Mouse (Mus musculus) limb, embryonic 10.5 days (tissue): ENCODE measurements around the gene Olfr1128. TPM values are rescaled to one million over a fixed set of nuclear protein-coding genes. Genes with fewer than 3 reads are reported as not detected.
"Not testable (repeated sequence)": the region's sequence is repeated elsewhere in the genome, so short reads cannot be mapped to it uniquely, and the experiment has no call there.

Experiments used
- DNase-seq: peaks from one replicate; pipeline ENCODE4 v3.0.0-alpha.2; 2017; ENCODE audit warnings: low spot score
- H3K27ac ChIP-seq: fragments of 300-500 bp; sonication (generic); 2 replicates; pipeline ENCODE4 v1.5.1; 2016; ENCODE audit warnings: mild to moderate bottlenecking
- H3K27me3 ChIP-seq: fragments of 300-500 bp; sonication (generic); 2 replicates; pipeline ENCODE4 v1.6.1; 2016; ENCODE audit warnings: low read depth, mild to moderate bottlenecking; ENCODE audit not compliant: poor library complexity, severe bottlenecking
- H3K36me3 ChIP-seq: fragments of 300-500 bp; sonication (generic); 2 replicates; pipeline ENCODE4 v1.6.1; 2016; ENCODE audit warnings: mild to moderate bottlenecking, moderate library complexity
- H3K4me1 ChIP-seq: fragments of 300-500 bp; sonication (generic); 2 replicates; pipeline ENCODE4 v1.6.1; 2016
- H3K4me3 ChIP-seq: fragments of 300-500 bp; sonication (generic); 2 replicates; pipeline ENCODE4 v1.5.1; 2016; ENCODE audit warnings: mild to moderate bottlenecking, moderate library complexity
- H3K9me3 ChIP-seq: fragments of 300-500 bp; sonication (generic); replicated peaks from 2 replicates; pipeline ENCODE4 v1.6.1; 2016; ENCODE audit warnings: mild to moderate bottlenecking
- WGBS: fragments of 180-500 bp; shearing (Covaris S2); methylation state at CpG from one replicate; pipeline ENCODE4 v1.1.7; 2016; 5-methylcytosine and 5-hydroxymethylcytosine counted together
- polyA plus RNA-seq: library from polyadenylated mRNA; unstranded; fragments of >200 nt; fragmentation: Nextera tagmentation; extraction: Ambion mirVana; gene quantifications from 2 replicates; pipeline ENCODE4 v1.2.1, GENCODE M21; 2016

The Olfr1128 gene
- polyA plus RNA-seq = not detected in 2 replicates

DNA sequence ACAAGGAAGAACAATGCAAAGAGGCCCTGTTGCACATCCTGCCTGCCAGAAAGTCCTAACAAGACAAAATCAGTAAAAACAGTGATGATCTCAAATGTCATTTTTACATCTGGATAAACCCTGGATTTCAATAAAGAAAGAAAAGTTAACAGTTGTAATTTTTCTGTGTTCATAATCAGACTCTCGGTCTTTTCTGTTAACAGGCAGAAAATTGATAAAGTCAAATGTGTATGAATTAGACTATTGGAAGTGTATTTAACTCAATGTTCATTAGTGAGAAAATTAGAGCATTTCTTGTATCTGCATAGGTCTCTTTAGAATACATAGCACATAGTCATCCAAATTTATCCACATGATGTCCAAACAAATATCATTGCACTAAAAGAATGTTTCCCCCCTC is at the start of gene Olfr1128:
Gene Olfr1128 (minus strand): TSS at position 101 of the 400 bp plus-strand sequence.
- no peaks in the 10 kb centered on the region for H3K27me3 ChIP-seq
- H3K27ac ChIP-seq = no peak within 1 kb of the TSS
- no peaks in the 10 kb centered on the region for H3K36me3 ChIP-seq
- DNase-seq = no peak
- 95% methylated on average over 1 of the region's 1 CpGs for WGBS
- no peaks in the 10 kb centered on the region for H3K4me1 ChIP-seq
- H3K4me3 ChIP-seq = no peak within 1 kb of the TSS
- H3K9me3 ChIP-seq = no peaks in the 10 kb centered on the region

DNA sequence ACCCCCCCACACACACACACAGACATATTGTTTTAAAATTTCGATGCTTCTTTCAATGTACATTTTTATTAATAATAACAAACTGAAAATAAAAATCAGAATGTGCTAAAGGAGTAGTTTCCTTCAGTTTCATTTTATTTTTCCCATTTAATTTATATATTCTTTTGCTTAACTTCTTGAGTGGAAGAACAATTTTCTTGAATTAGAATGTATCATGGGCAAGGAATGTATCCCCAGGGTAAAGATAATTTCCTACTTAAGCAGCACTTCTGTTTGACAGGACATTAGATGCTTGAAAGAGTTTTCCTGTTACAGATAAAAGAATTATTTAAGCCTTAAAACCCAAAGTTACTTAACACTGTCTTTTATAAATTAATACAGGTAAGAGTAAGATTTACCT is 28.3 kb upstream of the Olfr1128 start, which contains the start of gene Olfr1129:
Gene Olfr1129 (plus strand): TSS at position 301 of the 400 bp plus-strand sequence.
- not testable (repeated sequence) for H3K27me3 ChIP-seq, H3K36me3 ChIP-seq, DNase-seq, H3K4me1 ChIP-seq, H3K27ac ChIP-seq, H3K9me3 ChIP-seq, H3K4me3 ChIP-seq
- WGBS = 75% methylated on average over 1 of the region's 1 CpGs

DNA sequence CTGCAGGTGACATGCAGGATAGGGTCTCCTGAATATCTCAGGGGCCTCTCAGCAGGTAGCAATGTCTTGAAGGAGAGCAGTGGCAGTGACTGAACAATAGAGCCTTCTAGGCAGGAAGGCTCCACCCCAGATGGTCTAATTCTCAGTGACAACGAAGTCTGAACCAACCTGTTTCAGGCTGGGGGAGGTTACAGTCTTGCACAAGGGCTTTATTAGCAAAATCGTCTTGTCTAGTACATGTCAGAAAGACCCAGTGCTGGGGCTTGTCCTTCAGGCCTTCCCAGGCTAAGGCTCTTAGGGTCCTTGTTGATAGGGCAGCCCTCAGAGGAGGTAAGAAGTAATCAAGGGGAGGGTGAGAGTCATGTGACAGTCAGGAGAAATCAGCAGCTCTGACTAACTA is 10.5 kb downstream of the Olfr1128 start:
- Histone ChIP-seq H3K36me3 (no peaks in the 10 kb centered on the region), H3K27ac (no peak overlapping the region), H3K4me3 (no peak overlapping the region), H3K27me3 (no peaks in the 10 kb centered on the region), H3K9me3 (no peaks in the 10 kb centered on the region), H3K4me1 (no peaks in the 10 kb centered on the region)
- WGBS = 81% methylated on average over 2 of the region's 2 CpGs
- DNase-seq = no peak

DNA sequence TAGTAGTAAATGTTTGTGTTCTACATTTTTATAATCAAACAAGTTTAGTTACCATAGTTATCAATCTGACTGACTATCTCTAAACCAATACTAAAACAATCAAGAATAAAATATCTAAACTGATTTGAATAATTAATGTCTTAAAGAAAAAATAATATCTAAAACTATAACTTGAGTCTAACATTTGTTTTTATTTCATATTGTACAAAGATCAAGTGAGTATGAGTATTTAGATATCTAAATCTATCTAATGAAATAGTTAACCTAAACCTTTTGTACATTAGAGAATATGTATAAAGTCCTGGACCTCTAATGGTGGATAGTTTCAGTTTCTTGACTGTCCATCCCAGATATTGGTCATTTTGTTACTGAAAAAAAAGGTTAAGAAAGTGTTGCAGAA is 13.8 kb downstream of the Olfr1128 start, which contains the start of gene Olfr153:
Gene Olfr153 (plus strand): TSS at position 301 of the 400 bp plus-strand sequence.
- Histone ChIP-seq H3K4me1 (no peaks in the 10 kb centered on the region), H3K36me3 (no peaks in the 10 kb centered on the region), H3K4me3 (no peak within 1 kb of the TSS), H3K27ac (no peak within 1 kb of the TSS), H3K27me3 (no peaks in the 10 kb centered on the region), H3K9me3 (no peaks in the 10 kb centered on the region)
- DNase-seq = no peak

DNA sequence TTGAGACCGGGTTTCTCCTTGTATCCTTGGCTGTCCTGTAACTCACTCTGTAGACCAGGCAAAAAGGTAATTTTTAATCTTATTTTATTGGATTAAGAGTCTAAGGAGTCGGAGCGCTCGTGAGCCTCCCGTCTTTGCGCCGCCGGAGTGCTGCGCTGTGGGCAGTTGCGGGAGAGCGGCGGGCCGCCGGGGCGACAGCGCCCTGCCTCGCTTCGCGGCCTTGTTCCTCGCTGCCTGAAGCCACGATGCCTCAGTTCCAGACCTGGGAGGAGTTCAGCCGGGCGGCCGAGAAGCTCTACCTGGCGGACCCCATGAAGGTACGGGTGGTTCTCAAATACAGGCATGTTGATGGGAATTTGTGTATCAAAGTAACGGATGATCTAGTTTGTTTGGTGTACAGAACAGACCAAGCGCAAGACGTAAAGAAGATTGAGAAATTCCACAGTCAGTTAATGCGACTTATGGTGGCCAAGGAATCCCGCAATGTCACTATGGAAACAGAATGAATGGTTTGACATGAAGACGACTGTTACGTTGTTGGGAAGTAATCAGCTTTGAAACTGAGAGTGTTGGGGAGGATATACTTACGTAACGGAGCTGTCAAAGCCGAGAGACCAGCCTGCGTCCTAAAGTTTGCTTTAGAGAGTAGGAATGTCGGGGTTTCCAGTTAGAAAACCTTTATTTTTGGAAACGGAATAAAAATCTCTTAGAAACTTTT is 19.3 kb downstream of the Olfr1128 start:
- not testable (repeated sequence) for H3K36me3 ChIP-seq, H3K9me3 ChIP-seq, H3K27me3 ChIP-seq, H3K4me1 ChIP-seq, H3K27ac ChIP-seq
- peak; percentile 35 for DNase-seq
- H3K4me3 ChIP-seq = 0 out of 2 replicates have a peak overlapping the region, but pooled peaks have one; percentile 19
- WGBS = 40% methylated on average over 39 of the region's 39 CpGs

DNA sequence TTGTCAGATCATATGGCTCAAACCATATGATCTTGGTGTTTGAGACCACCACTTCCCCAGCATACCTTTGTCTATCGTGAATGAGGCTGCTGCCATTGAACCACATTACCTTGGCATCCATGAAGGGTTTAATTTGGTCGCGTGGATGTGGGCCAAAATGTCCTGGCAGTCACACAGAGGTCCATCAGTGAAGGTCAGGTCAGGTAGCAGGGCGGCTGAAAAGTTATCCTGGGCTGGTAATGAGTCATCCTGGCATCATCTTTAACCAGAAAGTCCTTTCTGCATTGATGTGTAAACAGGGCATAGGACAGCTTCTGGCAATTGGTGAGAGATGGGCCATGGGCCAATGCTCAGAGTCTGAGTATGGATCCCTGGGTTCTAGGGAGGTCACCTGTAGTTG is 24.7 kb downstream of the Olfr1128 start:
- WGBS = 85% methylated on average over 4 of the region's 4 CpGs
- no peaks in the 10 kb centered on the region for H3K36me3 ChIP-seq

DNA sequence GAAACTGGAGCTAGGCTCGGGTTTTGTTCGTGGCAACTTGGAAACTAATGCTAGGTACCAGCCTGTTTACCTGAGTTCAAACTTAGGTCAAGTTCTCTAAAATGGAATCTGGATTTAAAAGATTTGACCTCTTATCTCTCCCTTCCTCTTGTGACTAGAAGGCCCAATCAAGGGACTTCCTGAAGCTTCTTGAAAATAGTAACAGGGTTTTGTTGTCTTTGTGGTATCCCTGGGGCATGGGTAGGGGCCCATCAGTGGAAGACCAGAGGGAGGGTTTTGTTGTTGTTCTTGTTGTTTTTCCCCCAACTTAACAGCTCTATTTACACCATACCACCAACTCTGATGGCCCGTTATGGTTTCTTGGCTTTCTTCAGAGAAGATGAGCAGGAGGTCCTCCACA is 28.8 kb downstream of the Olfr1128 start:
- H3K27me3 ChIP-seq = no peaks in the 10 kb centered on the region
- 97% methylated on average over 3 of the region's 3 CpGs for WGBS
- H3K4me3 ChIP-seq = no peak overlapping the region
- H3K4me1 ChIP-seq = no peaks in the 10 kb centered on the region
- no peaks in the 10 kb centered on the region for H3K9me3 ChIP-seq
- no peak overlapping the region for H3K27ac ChIP-seq
- no peak for DNase-seq
- H3K36me3 ChIP-seq = no peaks in the 10 kb centered on the region

More for the DNA sequence above, 24.7 kb downstream of the Olfr1128 start:
- no peaks in the 10 kb centered on the region for H3K4me1 ChIP-seq
- no peak for DNase-seq
- H3K27ac ChIP-seq = no peak overlapping the region
- H3K9me3 ChIP-seq = no peaks in the 10 kb centered on the region
- H3K4me3 ChIP-seq = no peak overlapping the region
- H3K27me3 ChIP-seq = no peaks in the 10 kb centered on the region

DNA sequence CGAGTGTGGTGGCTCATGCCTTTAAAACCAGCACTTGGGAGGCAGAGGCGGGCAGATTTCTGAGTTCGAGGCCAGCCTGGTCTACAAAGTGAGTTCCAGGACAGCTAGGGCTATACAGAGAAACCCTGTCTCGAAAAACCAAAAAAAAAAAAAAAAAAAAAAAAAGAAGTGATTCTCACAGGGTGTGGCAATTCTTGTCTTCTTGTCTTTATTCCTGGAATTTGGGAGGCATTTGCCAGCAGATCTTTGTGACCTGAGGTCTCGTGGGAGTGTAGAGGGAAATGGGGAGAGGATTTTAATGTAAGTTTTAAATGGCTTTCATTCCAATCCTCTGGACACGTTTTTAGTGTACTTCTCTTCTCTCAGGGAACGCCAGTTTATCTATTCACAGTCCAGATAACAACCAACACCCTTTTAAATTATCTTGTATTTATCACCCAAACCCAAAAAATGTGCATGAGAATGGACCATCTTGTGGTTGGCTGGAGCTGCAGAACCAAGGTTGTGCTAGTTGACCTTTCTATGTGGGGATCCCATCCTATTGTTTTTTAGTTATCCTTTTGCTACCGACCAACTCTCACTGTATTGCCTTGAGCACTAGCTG is 29.8 kb downstream of the Olfr1128 start:
- DNase-seq = no peak
- WGBS = 85% methylated on average over 7 of the region's 8 CpGs
- Histone ChIP-seq H3K4me1 (no peaks in the 10 kb centered on the region), H3K4me3 (no peak overlapping the region), H3K9me3 (no peaks in the 10 kb centered on the region), H3K36me3 (no peaks in the 10 kb centered on the region), H3K27ac (no peak overlapping the region), H3K27me3 (no peaks in the 10 kb centered on the region)

DNA sequence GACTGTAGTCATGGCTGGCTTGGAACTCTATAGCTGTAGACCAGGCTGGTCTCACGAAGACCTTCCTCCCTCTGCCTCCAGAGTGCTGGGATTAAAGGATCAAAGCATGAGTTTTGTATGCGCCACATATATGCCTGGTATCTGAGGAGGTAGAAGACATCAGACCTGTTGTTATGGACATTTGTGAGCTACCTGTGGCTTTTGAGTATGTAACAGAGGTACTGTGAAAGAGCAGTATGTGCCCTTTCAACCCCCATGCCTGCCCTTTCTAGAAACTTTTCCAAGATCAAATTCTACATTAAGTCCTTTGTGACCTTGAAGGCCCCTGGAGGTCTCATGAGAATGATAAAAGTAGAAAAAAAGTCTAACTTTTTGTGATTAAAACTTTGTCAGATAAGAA is 30.3 kb downstream of the Olfr1128 start:
- Histone ChIP-seq H3K4me1 (no peaks in the 10 kb centered on the region), H3K4me3 (no peak overlapping the region), H3K27ac (no peak overlapping the region), H3K27me3 (no peaks in the 10 kb centered on the region), H3K9me3 (no peaks in the 10 kb centered on the region), H3K36me3 (no peaks in the 10 kb centered on the region)
- 93% methylated on average over 2 of the region's 2 CpGs for WGBS
- DNase-seq = no peak

DNA sequence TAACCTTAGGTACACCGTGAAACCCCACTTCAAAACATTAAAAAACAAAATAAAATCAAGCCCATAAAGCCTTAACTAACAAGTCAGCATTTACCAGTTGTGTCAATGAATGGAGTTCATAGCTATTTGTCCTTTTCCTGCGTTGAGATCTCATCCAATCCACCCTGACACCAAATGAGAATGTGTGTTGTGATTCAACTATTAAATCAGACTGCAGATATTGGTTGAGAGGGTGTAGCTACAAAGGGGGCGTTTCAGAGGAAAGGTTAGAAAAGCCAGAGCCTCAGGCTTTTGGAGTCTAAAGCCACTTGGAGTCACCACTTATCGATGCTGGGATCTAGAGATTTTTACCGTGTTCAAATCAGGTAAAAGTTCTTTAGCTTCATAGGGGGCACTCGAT is 39.1 kb downstream of the Olfr1128 start, which contains the start of gene Pramel6:
Gene Pramel6 (plus strand): TSS at position 301 of the 400 bp plus-strand sequence.
- H3K4me3 ChIP-seq = no peak within 1 kb of the TSS
- DNase-seq = no peak
- 90% methylated on average over 6 of the region's 6 CpGs for WGBS
- H3K27me3 ChIP-seq = no peaks in the 10 kb centered on the region
- no peak within 1 kb of the TSS for H3K27ac ChIP-seq
- H3K36me3 ChIP-seq = no peaks in the 10 kb centered on the region
- no peaks in the 10 kb centered on the region for H3K9me3 ChIP-seq
- H3K4me1 ChIP-seq = no peaks in the 10 kb centered on the region

DNA sequence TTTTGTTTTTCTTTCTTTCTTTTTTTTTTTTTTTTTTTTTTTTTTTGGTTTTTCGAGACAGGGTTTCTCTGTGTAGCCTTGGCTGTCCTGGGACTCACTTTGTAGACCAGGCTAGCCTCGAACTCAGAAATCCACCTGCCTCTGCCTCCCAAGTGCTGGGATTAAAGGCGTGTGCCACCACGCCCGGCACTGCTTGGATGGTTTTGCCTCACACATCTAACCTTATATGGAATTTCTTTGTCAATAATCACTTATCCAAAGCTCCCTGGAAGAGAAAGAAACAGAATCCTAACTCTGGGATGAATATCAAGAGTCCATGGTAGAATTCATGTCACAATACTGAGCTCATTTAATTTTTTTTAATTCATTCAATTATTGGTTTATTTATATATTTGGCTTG is 48.3 kb downstream of the Olfr1128 start, which contains the start of gene Pramel7:
Gene Pramel7 (minus strand): TSS at position 101 of the 400 bp plus-strand sequence.
- 89% methylated on average over 4 of the region's 5 CpGs for WGBS

More for the DNA sequence above, 48.3 kb downstream of the Olfr1128 start, which contains the start of gene Pramel7:
- H3K4me1 ChIP-seq, H3K9me3 ChIP-seq, H3K36me3 ChIP-seq, H3K27me3 ChIP-seq, H3K27ac ChIP-seq, DNase-seq, H3K4me3 ChIP-seq: not testable (repeated sequence)
